Mouse (Mus musculus) intestine, embryonic 16.5 days (tissue): ENCODE results near the gene Prm2. TPM values are rescaled to one million over a fixed set of nuclear protein-coding genes. Genes with fewer than 3 reads are reported as not detected.

Experiments used
- ATAC-seq: fragments of 200-750 bp; cut with Nextera tagmentation; 2 replicates; pipeline ENCODE4 v1.8.0; 2017; ENCODE audit warnings: moderate TSS enrichment, moderate library complexity
- H3K27ac ChIP-seq: fragments of 300-500 bp; sonication (generic); 2 replicates; pipeline ENCODE4 v1.5.1; 2014; ENCODE audit warnings: mild to moderate bottlenecking, low read length
- H3K27me3 ChIP-seq: fragments of 300-500 bp; sonication (generic); replicated peaks from 2 replicates; pipeline ENCODE4 v1.6.1; 2014; ENCODE audit warnings: low read length, control low read depth, mixed read lengths; ENCODE audit not compliant: control insufficient read depth, insufficient read depth
- H3K36me3 ChIP-seq: fragments of 300-500 bp; sonication (generic); 2 replicates; pipeline ENCODE4 v1.6.1; 2014; ENCODE audit warnings: low read length, control low read depth; ENCODE audit not compliant: control insufficient read depth, insufficient read depth
- H3K4me1 ChIP-seq: fragments of 300-500 bp; sonication (generic); 2 replicates; pipeline ENCODE4 v1.6.1; 2014; ENCODE audit warnings: low read length, control low read depth, mixed read lengths; ENCODE audit not compliant: control insufficient read depth, insufficient read depth
- H3K4me2 ChIP-seq: fragments of 300-500 bp; sonication (generic); 2 replicates; pipeline ENCODE4 v1.6.1; 2014; ENCODE audit warnings: low read depth, low read length, control low read depth
- H3K4me3 ChIP-seq: fragments of 300-500 bp; sonication (generic); 2 replicates; pipeline ENCODE4 v1.5.1; 2014; ENCODE audit warnings: mild to moderate bottlenecking, low read length
- H3K9ac ChIP-seq: fragments of 300-500 bp; sonication (generic); 2 replicates; pipeline ENCODE4 v1.6.1; 2014; ENCODE audit warnings: low read depth, low read length
- H3K9me3 ChIP-seq: fragments of 300-500 bp; sonication (generic); 2 replicates; pipeline ENCODE4 v1.6.1; 2016; ENCODE audit warnings: low read length, control low read depth; ENCODE audit not compliant: control insufficient read depth
- WGBS: fragments of 180-500 bp; shearing (Covaris S2); extraction: QIAGEN DNeasy Blood & Tissue Kit; methylation state at CpG from one replicate; pipeline ENCODE4 v1.1.7; 2014; 5-methylcytosine and 5-hydroxymethylcytosine counted together
- polyA plus RNA-seq: library from polyadenylated mRNA; unstranded; fragments of >200 nt; fragmentation: Nextera tagmentation; extraction: Ambion mirVana; gene quantifications from 2 replicates; pipeline ENCODE4 v1.2.1, GENCODE M21; 2015

Prm2 gene
- polyA plus RNA-seq, 1 experiment from 2014 or later = not detected

DNA sequence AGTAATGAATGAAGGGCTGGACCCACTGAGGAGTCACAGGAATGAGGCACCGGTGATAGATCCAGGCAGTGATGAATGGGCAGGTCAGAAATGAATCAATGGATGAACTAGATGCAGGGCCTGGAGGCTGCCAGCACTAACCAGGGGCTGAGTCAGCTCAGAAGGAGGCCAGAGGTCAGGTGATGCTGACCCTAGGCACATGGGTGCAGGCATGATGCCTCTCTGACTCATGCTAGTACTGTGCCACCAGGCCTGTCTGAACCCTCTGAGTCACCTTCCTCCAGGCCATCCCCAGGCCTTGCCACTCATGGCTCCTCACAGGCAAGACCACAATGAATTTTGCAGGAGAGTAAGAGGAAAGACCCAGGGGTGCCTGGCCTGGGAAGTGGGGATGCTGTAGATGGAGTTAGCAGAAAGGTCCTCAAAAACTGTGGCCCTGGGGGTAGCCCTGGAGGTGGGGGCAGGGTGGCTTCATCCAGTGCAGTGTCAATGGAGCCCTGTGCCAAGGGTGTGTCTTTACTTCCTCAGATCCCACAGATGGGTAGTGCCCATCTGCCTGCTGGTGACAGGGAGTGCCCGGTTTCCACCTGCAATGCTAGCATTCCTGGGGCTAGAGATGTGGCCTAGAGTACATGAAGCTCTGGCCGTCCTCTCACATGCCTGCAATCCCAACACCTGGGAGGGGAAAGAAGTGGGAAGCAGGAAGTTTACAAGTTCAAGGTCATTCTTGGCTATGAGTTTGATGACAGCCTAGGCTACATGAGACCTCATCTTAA is 41.2 kb downstream of the Prm2 start:
- Histone ChIP-seq H3K4me2 (no peak overlapping the region), H3K4me3 (no peak overlapping the region), H3K9ac (no peak overlapping the region), H3K27me3 (no peaks in the 10 kb centered on the region), H3K4me1 (peaks cover 6% of the 10 kb centered on the region; the same call in 1 of the 2 replicates), H3K9me3 (no peaks in the 10 kb centered on the region), H3K36me3 (no peaks in the 10 kb centered on the region), H3K27ac (no peak overlapping the region)
- 91% methylated on average over 3 of the region's 3 CpGs for WGBS
- no peak for ATAC-seq

DNA sequence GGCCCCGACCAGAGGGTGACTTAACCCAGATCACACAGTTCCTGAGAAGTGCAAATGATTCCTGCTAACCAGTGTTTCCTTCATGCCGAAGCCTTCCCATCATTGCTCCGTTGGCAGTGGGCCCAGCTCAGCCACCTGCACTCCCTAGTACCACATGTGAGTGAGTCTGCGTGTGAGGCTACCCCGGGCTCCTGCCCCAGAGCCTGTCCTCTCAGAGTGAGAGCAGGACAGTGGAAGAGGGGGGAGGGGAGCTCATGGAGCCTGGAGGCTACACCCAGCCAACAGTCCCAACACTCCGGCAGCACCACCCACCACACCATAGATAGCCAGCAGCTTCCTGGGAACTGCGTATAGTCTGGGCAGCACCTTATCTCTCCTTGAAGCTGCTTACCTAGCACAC is 46.1 kb downstream of the Prm2 start:
- peak; percentile 79 for ATAC-seq
- peaks cover 14% of the 10 kb centered on the region for H3K4me1 ChIP-seq
- WGBS = 40% methylated on average over 7 of the region's 7 CpGs

GRCm38 (mm10) chr16:10749226-10749625 is 46.7 kb downstream of the Prm2 start:
- peak; percentile 7; the same call in 1 of the 2 replicates for ATAC-seq
- no peaks in the 10 kb centered on the region for H3K27me3 ChIP-seq
- peaks cover 14% of the 10 kb centered on the region for H3K4me1 ChIP-seq
- no peak overlapping the region for H3K9ac ChIP-seq
- H3K4me2 ChIP-seq = no peak overlapping the region
- no peaks in the 10 kb centered on the region for H3K36me3 ChIP-seq
- H3K4me3 ChIP-seq = no peak overlapping the region
- 50% methylated on average over 7 of the region's 7 CpGs for WGBS
- H3K9me3 ChIP-seq = no peaks in the 10 kb centered on the region
- no peak overlapping the region for H3K27ac ChIP-seq

More for the DNA sequence above, 46.1 kb downstream of the Prm2 start:
- H3K27me3 ChIP-seq = no peaks in the 10 kb centered on the region
- no peak overlapping the region for H3K9ac ChIP-seq
- H3K27ac ChIP-seq = no peak overlapping the region
- no peaks in the 10 kb centered on the region for H3K9me3 ChIP-seq
- H3K36me3 ChIP-seq = no peaks in the 10 kb centered on the region
- no peak overlapping the region for H3K4me3 ChIP-seq
- no peak overlapping the region for H3K4me2 ChIP-seq

Other genes starting within 250 kb of the Prm2 start
- 4.9 and 5.2 TPM in 2 replicates for gene Socs1, start 10.6 kb downstream of the Prm2 start, polyA plus RNA-seq
- gene Tnp2, start 7.5 kb downstream of the Prm2 start, polyA plus RNA-seq = not detected in 2 replicates
- gene Prm3, start 5.2 kb downstream of the Prm2 start, polyA plus RNA-seq = not detected in 2 replicates
- gene Prm1, start 9.7 kb upstream of the Prm2 start, polyA plus RNA-seq = 0.44 TPM in 1 of 2 replicates, not detected in the other
- not detected in 2 replicates for gene Gm11172, start 16.8 kb upstream of the Prm2 start, polyA plus RNA-seq
- gene Rmi2, start 38.9 kb upstream of the Prm2 start, polyA plus RNA-seq = 2.4 and 2.7 TPM in 2 replicates